Mouse (Mus musculus) forebrain, embryonic 13.5 days (tissue): ENCODE measurements around the gene Tescl. TPM values are rescaled to one million over a fixed set of nuclear protein-coding genes. Genes with fewer than 3 reads are reported as not detected.

Experiments
- ATAC-seq: fragments of 200-750 bp; cut with Nextera tagmentation; 2 replicates; pipeline ENCODE4 v1.8.0; 2017
- H3K27ac ChIP-seq: fragments of 300-500 bp; sonication (generic); 2 replicates; pipeline ENCODE4 v1.5.1; 2015; ENCODE audit warnings: inconsistent platforms, mild to moderate bottlenecking, moderate library complexity
- H3K27me3 ChIP-seq: fragments of 300-500 bp; sonication (generic); 2 replicates; pipeline ENCODE4 v1.6.1; 2015; ENCODE audit warnings: mild to moderate bottlenecking, inconsistent platforms
- H3K36me3 ChIP-seq: fragments of 300-500 bp; sonication (generic); 2 replicates; pipeline ENCODE4 v1.6.1; 2015; ENCODE audit warnings: mild to moderate bottlenecking, inconsistent platforms; ENCODE audit not compliant: poor library complexity, severe bottlenecking
- H3K4me1 ChIP-seq: fragments of 300-500 bp; sonication (generic); 2 replicates; pipeline ENCODE4 v1.6.1; 2015; ENCODE audit warnings: inconsistent platforms
- H3K4me2 ChIP-seq: fragments of 300-500 bp; sonication (generic); 2 replicates; pipeline ENCODE4 v1.6.1; 2015; ENCODE audit warnings: inconsistent platforms, mild to moderate bottlenecking, moderate library complexity
- H3K4me3 ChIP-seq: fragments of 300-500 bp; sonication (generic); 2 replicates; pipeline ENCODE4 v1.5.1; 2015; ENCODE audit warnings: mild to moderate bottlenecking, inconsistent platforms
- H3K9ac ChIP-seq: fragments of 300-500 bp; sonication (generic); 2 replicates; pipeline ENCODE4 v1.6.1; 2015; ENCODE audit warnings: mild to moderate bottlenecking, inconsistent platforms
- H3K9me3 ChIP-seq: fragments of 300-500 bp; sonication (generic); replicated peaks from 2 replicates; pipeline ENCODE4 v1.6.1; 2016; ENCODE audit warnings: inconsistent platforms
- WGBS: fragments of 180-500 bp; shearing (Covaris S2); methylation state at CpG from one replicate; pipeline ENCODE4 v1.1.7; 2015; 5-methylcytosine and 5-hydroxymethylcytosine counted together
- polyA plus RNA-seq: library from polyadenylated mRNA; unstranded; fragments of >200 nt; fragmentation: Nextera tagmentation; extraction: Ambion mirVana; gene quantifications from 2 replicates; pipeline ENCODE4 v1.2.1, GENCODE M21; 2015

Gene Tescl
- polyA plus RNA-seq, 1 experiment from 2014 or later, result not detected

DNA sequence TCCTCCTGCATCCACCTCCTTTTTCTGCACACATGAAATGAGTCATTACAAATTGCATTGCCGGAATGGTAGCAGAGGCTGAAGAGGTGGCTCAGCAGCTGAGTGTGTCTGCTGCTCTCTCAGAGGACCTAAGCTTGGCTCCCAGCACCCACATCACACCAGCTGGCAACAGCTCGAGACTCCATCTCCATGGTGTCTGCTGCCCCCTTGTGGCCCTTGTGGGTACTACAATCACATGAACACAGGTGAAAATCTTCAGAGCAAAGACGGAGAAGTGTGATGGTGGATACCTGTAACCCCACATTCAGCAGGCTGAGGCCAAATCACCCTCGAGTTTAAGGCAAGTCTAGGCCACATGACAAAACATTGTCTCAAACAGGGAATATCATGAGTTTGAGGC lies 24.2 kb upstream of the Tescl start:
- Histone ChIP-seq H3K27ac (no peak overlapping the region), H3K4me3 (no peak overlapping the region), H3K36me3 (no peaks in the 10 kb centered on the region), H3K9me3 (peaks cover 4% of the 10 kb centered on the region; the same call in 1 of the 2 replicates), H3K27me3 (0 out of 2 replicates have a peak, but pooled peaks cover 3% of the 10 kb centered on the region), H3K9ac (no peak overlapping the region), H3K4me1 (no peaks in the 10 kb centered on the region), H3K4me2 (no peak overlapping the region)
- 50% methylated on average over 4 of the region's 4 CpGs for WGBS
- no peak for ATAC-seq

GRCm38 (mm10) chr7:24356081-24356480 lies 22.3 kb upstream of the Tescl start:
- H3K9me3 ChIP-seq, result peaks cover 3% of the 10 kb centered on the region
- peaks cover 4% of the 10 kb centered on the region; the same call in 1 of the 2 replicates for H3K27me3 ChIP-seq
- no peaks in the 10 kb centered on the region for H3K4me1 ChIP-seq
- no peak overlapping the region for H3K9ac ChIP-seq
- WGBS, result 82% methylated on average over 10 of the region's 10 CpGs
- no peak overlapping the region for H3K4me2 ChIP-seq
- H3K4me3 ChIP-seq, result no peak overlapping the region
- no peak overlapping the region for H3K27ac ChIP-seq
- no peak for ATAC-seq
- no peaks in the 10 kb centered on the region for H3K36me3 ChIP-seq

GRCm38 (mm10) chr7:24355646-24356045 lies 21.9 kb upstream of the Tescl start:
- H3K9ac ChIP-seq, result no peak overlapping the region
- no peaks in the 10 kb centered on the region; the same call in none of the 2 replicates for H3K9me3 ChIP-seq
- no peaks in the 10 kb centered on the region for H3K36me3 ChIP-seq
- WGBS, result 87% methylated on average over 6 of the region's 6 CpGs
- no peaks in the 10 kb centered on the region for H3K4me1 ChIP-seq
- no peak for ATAC-seq
- no peak overlapping the region for H3K4me2 ChIP-seq
- no peak overlapping the region for H3K27ac ChIP-seq
- no peak overlapping the region for H3K4me3 ChIP-seq
- peaks cover 4% of the 10 kb centered on the region; the same call in 1 of the 2 replicates for H3K27me3 ChIP-seq

DNA sequence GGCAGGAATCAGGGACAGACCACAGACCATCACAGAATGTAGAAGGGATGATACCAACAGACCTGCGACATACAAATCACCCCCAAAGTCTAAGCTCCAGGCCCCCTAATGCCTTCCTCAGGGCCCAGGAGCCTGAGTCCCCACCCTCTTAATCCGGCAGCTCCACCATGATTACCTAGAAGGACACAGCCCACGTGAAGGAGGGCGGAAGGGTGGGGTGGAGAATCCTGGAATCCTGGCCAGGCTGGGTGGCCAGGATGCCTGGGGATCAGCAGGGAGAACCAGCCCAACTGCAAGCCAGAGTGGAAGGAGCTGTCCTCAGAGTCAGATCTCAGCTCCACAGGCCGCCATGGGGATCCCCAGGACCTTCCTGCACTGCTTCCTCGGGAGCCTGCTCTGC lies 15.2 kb upstream of the Tescl start, which contains the start of gene Lypd5:
Gene Lypd5 (plus strand): TSS at position 301 of the 400 bp plus-strand sequence.
- Histone ChIP-seq H3K4me2 (no peak within 1 kb of the TSS), H3K36me3 (no peaks in the 10 kb centered on the region), H3K9ac (no peak within 1 kb of the TSS), H3K27ac (no peak within 1 kb of the TSS), H3K9me3 (no peaks in the 10 kb centered on the region; the same call in 1 of the 2 replicates), H3K4me1 (no peaks in the 10 kb centered on the region), H3K27me3 (peaks cover 4% of the 10 kb centered on the region; the same call in 1 of the 2 replicates), H3K4me3 (no peak within 1 kb of the TSS)
- ATAC-seq, result no peak
- WGBS, result 34% methylated on average over 6 of the region's 6 CpGs

- Histone ChIP-seq H3K36me3 (no peaks in the 10 kb centered on the region), H3K4me2 (no peak overlapping the region), H3K27me3 (no peaks in the 10 kb centered on the region), H3K27ac (no peak overlapping the region), H3K9ac (no peak overlapping the region), H3K4me1 (no peaks in the 10 kb centered on the region), H3K4me3 (no peak overlapping the region), H3K9me3 (no peaks in the 10 kb centered on the region)
- 66% methylated on average over 5 of the region's 5 CpGs for WGBS
- no peak for ATAC-seq
Measured at GRCm38 (mm10) chr7:24346444-24346843, 12.7 kb upstream of the Tescl start.

- WGBS, result 74% methylated on average over 7 of the region's 7 CpGs
- no peak overlapping the region for H3K4me3 ChIP-seq
- H3K4me2 ChIP-seq, result no peak overlapping the region
- H3K27ac ChIP-seq, result no peak overlapping the region
- H3K36me3 ChIP-seq, result no peaks in the 10 kb centered on the region
- no peak overlapping the region for H3K9ac ChIP-seq
- no peaks in the 10 kb centered on the region for H3K27me3 ChIP-seq
- H3K4me1 ChIP-seq, result no peaks in the 10 kb centered on the region
- ATAC-seq, result no peak
- H3K9me3 ChIP-seq, result no peaks in the 10 kb centered on the region
Measured at GRCm38 (mm10) chr7:24343701-24344272, 10.1 kb upstream of the Tescl start.

DNA sequence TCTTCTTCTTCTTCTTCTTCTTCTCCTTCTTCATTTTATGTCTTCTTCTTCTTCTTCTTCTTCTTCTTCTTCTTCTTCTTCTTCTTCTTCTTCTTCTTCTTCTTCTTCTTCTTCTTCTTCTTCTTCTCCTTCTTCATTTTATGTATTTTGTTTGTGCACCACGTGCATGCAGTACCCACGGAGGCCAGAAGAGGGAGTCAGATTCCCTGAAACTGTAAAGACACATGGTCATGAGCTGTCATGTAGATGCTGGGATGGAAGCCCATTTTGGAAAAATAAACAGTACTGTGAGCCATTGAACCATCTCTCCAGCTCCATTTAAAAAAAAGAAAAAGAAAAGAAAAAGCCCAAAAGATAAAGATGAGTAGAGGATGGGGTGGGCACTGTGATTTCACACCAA lies 4.5 kb upstream of the Tescl start:
- H3K4me3 ChIP-seq, result no peak overlapping the region
- WGBS, result 44% methylated on average over 2 of the region's 2 CpGs
- no peaks in the 10 kb centered on the region for H3K36me3 ChIP-seq
- H3K27ac ChIP-seq, result no peak overlapping the region
- peaks cover 15% of the 10 kb centered on the region for H3K27me3 ChIP-seq
- ATAC-seq, result no peak
- no peak overlapping the region for H3K9ac ChIP-seq
- no peaks in the 10 kb centered on the region for H3K9me3 ChIP-seq
- no peaks in the 10 kb centered on the region for H3K4me1 ChIP-seq
- no peak overlapping the region for H3K4me2 ChIP-seq

GRCm38 (mm10) chr7:24335699-24336309 lies 2.1 kb upstream of the Tescl start:
- Histone ChIP-seq H3K9me3 (no peaks in the 10 kb centered on the region), H3K9ac (no peak overlapping the region), H3K27ac (no peak overlapping the region), H3K27me3 (peaks cover 21% of the 10 kb centered on the region), H3K4me2 (no peak overlapping the region), H3K4me1 (no peaks in the 10 kb centered on the region), H3K4me3 (no peak overlapping the region), H3K36me3 (no peaks in the 10 kb centered on the region)
- WGBS, result 6% methylated on average over 5 of the region's 5 CpGs
- no peak for ATAC-seq

GRCm38 (mm10) chr7:24327281-24327975 lies 6.3 kb downstream of the Tescl start:
- H3K4me3 ChIP-seq, result no peak overlapping the region
- WGBS, result 89% methylated on average over 14 of the region's 14 CpGs
- H3K36me3 ChIP-seq, result no peaks in the 10 kb centered on the region
- H3K4me2 ChIP-seq, result no peak overlapping the region
- H3K4me1 ChIP-seq, result peaks cover 15% of the 10 kb centered on the region
- no peak overlapping the region for H3K27ac ChIP-seq
- ATAC-seq, result no peak
- H3K27me3 ChIP-seq, result no peaks in the 10 kb centered on the region
- peaks cover 11% of the 10 kb centered on the region for H3K9me3 ChIP-seq
- no peak overlapping the region for H3K9ac ChIP-seq

DNA sequence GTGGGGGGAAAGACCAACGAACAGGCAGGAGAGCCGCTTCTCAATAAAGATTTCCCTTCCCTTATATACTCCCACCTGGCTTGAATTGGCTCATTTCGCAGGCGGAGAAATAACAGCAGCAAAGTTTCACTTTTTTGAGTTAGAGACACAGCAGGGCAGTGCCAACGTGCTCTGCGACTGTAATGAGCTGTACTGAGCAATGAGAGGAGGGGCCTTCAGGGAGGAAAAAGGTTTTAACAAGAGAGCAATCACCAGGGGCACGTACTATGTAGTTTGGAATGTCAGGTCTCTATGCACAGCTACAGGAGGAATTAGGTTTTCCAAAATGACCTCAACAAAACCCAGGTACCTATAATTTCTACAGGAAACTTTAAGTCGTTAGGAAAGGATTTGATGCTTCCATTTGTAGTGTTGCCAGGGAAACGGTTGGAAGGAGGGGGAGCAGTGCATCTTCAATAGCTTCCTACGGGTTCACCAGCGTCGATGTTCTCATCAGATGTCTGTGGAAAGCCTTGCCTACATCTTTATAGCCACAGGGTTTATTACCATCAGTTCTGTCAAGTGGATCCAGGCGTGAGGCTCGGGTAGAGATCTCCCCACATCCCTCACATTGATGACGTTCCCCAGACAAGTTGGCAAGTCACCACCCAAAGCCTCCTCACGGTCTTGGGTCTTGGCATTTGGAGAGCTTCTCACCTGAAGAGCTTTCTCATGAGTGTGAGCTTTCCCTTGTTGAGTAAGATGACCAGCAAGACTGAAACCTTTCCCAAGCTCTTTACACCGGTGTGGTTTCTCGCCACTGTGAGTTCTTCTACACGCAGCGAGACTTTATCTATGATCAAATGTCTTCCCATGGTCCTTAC lies 7.2 kb downstream of the Tescl start:
- Histone ChIP-seq H3K9me3 (peaks cover 11% of the 10 kb centered on the region), H3K27me3 (no peaks in the 10 kb centered on the region), H3K4me2 (peak overlapping the region; percentile 62), H3K9ac (peak overlapping the region; percentile 55), H3K27ac (peak overlapping the region; percentile 40; the same call in 1 of the 2 replicates), H3K4me3 (peak overlapping the region; percentile 34), H3K4me1 (peaks cover 15% of the 10 kb centered on the region), H3K36me3 (no peaks in the 10 kb centered on the region)
- WGBS, result 38% methylated on average over 20 of the region's 20 CpGs
- ATAC-seq, result peak; percentile 76; the same call in 1 of the 2 replicates

DNA sequence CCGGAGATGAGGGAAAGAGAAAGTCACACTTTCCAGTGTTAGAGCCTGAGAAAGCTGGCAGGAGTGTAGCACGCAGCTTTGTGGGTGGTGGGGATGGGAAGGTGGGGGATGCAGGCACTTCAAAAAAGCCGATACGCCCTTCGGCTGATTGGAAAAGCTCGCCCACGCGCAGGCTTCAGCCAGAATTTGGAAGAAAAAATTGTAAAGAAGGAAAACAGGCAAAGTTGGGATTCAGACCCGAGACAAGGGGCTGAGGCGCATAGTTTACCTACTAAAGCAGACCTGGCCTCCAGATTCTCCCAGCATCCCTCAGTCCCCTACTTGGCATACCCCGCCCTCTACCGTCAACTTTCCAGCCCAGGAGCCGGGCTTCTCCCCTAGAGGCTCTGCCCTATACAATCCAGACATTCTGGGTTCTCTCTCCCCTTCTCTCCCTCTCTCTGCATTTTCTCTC lies 8.0 kb downstream of the Tescl start:
- 6% methylated on average over 13 of the region's 13 CpGs for WGBS
- peak overlapping the region; percentile 40 for H3K27ac ChIP-seq
- H3K9me3 ChIP-seq, result peaks cover 11% of the 10 kb centered on the region
- ATAC-seq, result peak; percentile 80; the same call in 1 of the 2 replicates
- peaks cover 15% of the 10 kb centered on the region for H3K4me1 ChIP-seq
- peak overlapping the region; percentile 34 for H3K4me3 ChIP-seq
- no peaks in the 10 kb centered on the region for H3K36me3 ChIP-seq
- H3K4me2 ChIP-seq, result peak overlapping the region; percentile 62
- peak overlapping the region; percentile 55 for H3K9ac ChIP-seq
- H3K27me3 ChIP-seq, result no peaks in the 10 kb centered on the region
